Mouse (Mus musculus): ENCODE results near the gene Map4k4.
A peak's percentile ranks its signal among the peaks of the same experiment; 100 is the strongest.

Map4k4 gene

GRCm38 (mm10) chr1:39901063-39901811 is 524 bp downstream of the Map4k4 start:
- DNase-seq, result peak; percentile 58

- DNase-seq, result peak; percentile 32
Observed at GRCm38 (mm10) chr1:39901851-39902703, 1.4 kb downstream of the Map4k4 start.

- peak; percentile 51 for DNase-seq
Observed at GRCm38 (mm10) chr1:39902704-39903151, 2.0 kb downstream of the Map4k4 start.

- no peak for DNase-seq
Observed at GRCm38 (mm10) chr1:39904720-39905119, 4.0 kb downstream of the Map4k4 start.

- DNase-seq, result no peak
Observed at GRCm38 (mm10) chr1:39906921-39907320, 6.2 kb downstream of the Map4k4 start.

- DNase-seq, result no peak
Observed at GRCm38 (mm10) chr1:39908976-39909375, 8.3 kb downstream of the Map4k4 start.

GRCm38 (mm10) chr1:39911446-39911845 is 10.7 kb downstream of the Map4k4 start:
- no peak for DNase-seq

GRCm38 (mm10) chr1:39913256-39913655 is 12.5 kb downstream of the Map4k4 start:
- no peak for DNase-seq

GRCm38 (mm10) chr1:39916144-39916543 is 15.4 kb downstream of the Map4k4 start:
- no peak for DNase-seq

GRCm38 (mm10) chr1:39917855-39918516 is 17.3 kb downstream of the Map4k4 start:
- no peak for DNase-seq

- DNase-seq, result no peak
Observed at GRCm38 (mm10) chr1:39918517-39919115, 17.9 kb downstream of the Map4k4 start.

GRCm38 (mm10) chr1:39920616-39921015 is 19.9 kb downstream of the Map4k4 start:
- DNase-seq, result no peak

GRCm38 (mm10) chr1:39921996-39922395 is 21.3 kb downstream of the Map4k4 start:
- DNase-seq, result no peak

- DNase-seq, result no peak
Observed at GRCm38 (mm10) chr1:39922714-39923113, 22.0 kb downstream of the Map4k4 start.

GRCm38 (mm10) chr1:39923395-39924337 is 23.0 kb downstream of the Map4k4 start:
- DNase-seq, result no peak

GRCm38 (mm10) chr1:39931055-39931454 is 30.3 kb downstream of the Map4k4 start:
- DNase-seq, result no peak

GRCm38 (mm10) chr1:39932216-39932739 is 31.6 kb downstream of the Map4k4 start:
- no peak for DNase-seq

- no peak for DNase-seq
Observed at GRCm38 (mm10) chr1:39932922-39933321, 32.2 kb downstream of the Map4k4 start.

GRCm38 (mm10) chr1:39934954-39935353 is 34.2 kb downstream of the Map4k4 start:
- DNase-seq, result no peak

- DNase-seq, result no peak
Observed at GRCm38 (mm10) chr1:39935616-39936015, 34.9 kb downstream of the Map4k4 start.

GRCm38 (mm10) chr1:39936332-39936802 is 35.7 kb downstream of the Map4k4 start:
- DNase-seq, result peak; percentile 64
